22 mouse cellular contexts compared by ENCODE assay signal in genomic region chr19:25611876-25612805, GRCm38 (mm10). TPM values are rescaled to one million over a fixed set of nuclear protein-coding genes. Genes with fewer than 3 reads are reported as not detected.
DNase-seq lines count a peak whose midpoint lies in the region; ATAC-seq lines count a peak whose summit lies in the region.
"Had no signal": no experiment of that assay in that cellular context is flagged by ENCODE, and none has a peak within 500 bp of the region (broad histone marks: within the 10 kb centered on the region; RNA-seq: fewer than 3 reads in every experiment).

No protein-coding gene starts in this region.

- no peak overlapping the region for H3K27ac ChIP-seq in midbrain, embryonic 10.5 days (replicated peaks)
- H3K27ac ChIP-seq in midbrain, embryonic 16.5 days (ENCODE audit: low read length), result no peak overlapping the region
- H3K27ac ChIP-seq in embryonic facial prominence, embryonic 14.5 days (replicated peaks; ENCODE audit: low read depth, low read length), result no peak overlapping the region
- H3K27ac ChIP-seq in forebrain, embryonic 16.5 days (ENCODE audit: low read length), result no peak overlapping the region
- H3K27ac ChIP-seq: hindbrain, embryonic 15.5 days; left cerebral cortex, adult 2 months had no signal

- no peak for ATAC-seq in midbrain, embryonic 16.5 days
- ATAC-seq in embryonic facial prominence, embryonic 14.5 days (ENCODE audit: low read depth), result no peak
- no peak for ATAC-seq in forebrain, embryonic 16.5 days
- ATAC-seq: intestine, embryonic 16.5 days had no signal

- no peak overlapping the region for H3K9ac ChIP-seq in midbrain, embryonic 16.5 days (ENCODE audit: low read depth, low read length)
- H3K9ac ChIP-seq in embryonic facial prominence, embryonic 14.5 days (ENCODE audit: low read depth, low read length), result peak overlapping the region; percentile 62; the same call in 1 of the 2 replicates
- no peak overlapping the region for H3K9ac ChIP-seq in forebrain, embryonic 16.5 days (replicated peaks; ENCODE audit: low read depth, low read length)
- H3K9ac ChIP-seq: hindbrain, embryonic 15.5 days had no signal

- H3K4me1 ChIP-seq in midbrain, embryonic 10.5 days, result peaks cover 50% of the 10 kb centered on the region
- H3K4me1 ChIP-seq in midbrain, embryonic 16.5 days (ENCODE audit: control insufficient read depth, insufficient read depth, low read length), result peaks cover 11% of the 10 kb centered on the region
- peaks cover 10% of the 10 kb centered on the region for H3K4me1 ChIP-seq in embryonic facial prominence, embryonic 14.5 days (ENCODE audit: control insufficient read depth, insufficient read depth, low read length)
- peaks cover 20% of the 10 kb centered on the region for H3K4me1 ChIP-seq in forebrain, embryonic 16.5 days (replicated peaks; ENCODE audit: control insufficient read depth, insufficient read depth, low read length)

- WGBS in midbrain, embryonic 10.5 days, result 1% methylated on average over 16 of the region's 16 CpGs
- 4% methylated on average over 16 of the region's 16 CpGs for WGBS in midbrain, embryonic 16.5 days
- WGBS in embryonic facial prominence, embryonic 14.5 days, result 9% methylated on average over 16 of the region's 16 CpGs
- 7% methylated on average over 16 of the region's 16 CpGs for WGBS in forebrain, embryonic 16.5 days

- peaks cover 100% of the 10 kb centered on the region for H3K27me3 ChIP-seq in midbrain, embryonic 10.5 days (ENCODE audit: low read depth, poor library complexity, severe bottlenecking)
- H3K27me3 ChIP-seq in midbrain, embryonic 16.5 days (ENCODE audit: control insufficient read depth, insufficient read depth, low read depth, low read length), result peaks cover 72% of the 10 kb centered on the region
- peaks cover 99% of the 10 kb centered on the region for H3K27me3 ChIP-seq in embryonic facial prominence, embryonic 14.5 days (replicated peaks; ENCODE audit: control insufficient read depth, insufficient read depth, low read length)
- H3K27me3 ChIP-seq in forebrain, embryonic 16.5 days (replicated peaks; ENCODE audit: control insufficient read depth, insufficient read depth, low read length), result peaks cover 29% of the 10 kb centered on the region

- DNase-seq in embryo, embryonic 10.5 days (ENCODE audit: low spot score), result peak; percentile 56
- DNase-seq in embryo, embryonic 10 days (ENCODE audit: low spot score), result no peak
- DNase-seq in midbrain, embryonic 10.5 days (ENCODE audit: low spot score), result peak; percentile 53
- no peak for DNase-seq in embryonic facial prominence, embryonic 14.5 days (ENCODE audit: low spot score)
- no peak for DNase-seq in gastrocnemius, postnatal 4 days (ENCODE audit: low spot score in 2 of 2)
- no peak for DNase-seq in lung, postnatal 36 days
- DNase-seq: adrenal gland, adult 2 months; cerebellum, adult 9-10 months; gastrocnemius, postnatal 36 days; heart, postnatal 14 days; kidney, postnatal 36 days; left cerebral cortex, postnatal 4 days; lung, adult 18-20 months; lung, postnatal 14 days; right cerebral cortex, postnatal 14 days; thymus, postnatal 4 days had no signal

- no peaks in the 10 kb centered on the region for H3K36me3 ChIP-seq in midbrain, embryonic 10.5 days
- H3K36me3 ChIP-seq in midbrain, embryonic 16.5 days (ENCODE audit: control insufficient read depth, insufficient read depth, low read length), result no peaks in the 10 kb centered on the region
- H3K36me3 ChIP-seq in embryonic facial prominence, embryonic 14.5 days (ENCODE audit: control insufficient read depth, insufficient read depth, low read length), result no peaks in the 10 kb centered on the region
- H3K36me3 ChIP-seq in forebrain, embryonic 16.5 days (ENCODE audit: control insufficient read depth, insufficient read depth), result no peaks in the 10 kb centered on the region
- H3K36me3 ChIP-seq: hindbrain, embryonic 15.5 days had no signal

- H3K4me3 ChIP-seq in midbrain, embryonic 10.5 days, result peak overlapping the region; percentile 16
- H3K4me3 ChIP-seq in midbrain, embryonic 16.5 days (ENCODE audit: low read depth, low read length), result no peak overlapping the region
- peak overlapping the region; percentile 41 for H3K4me3 ChIP-seq in embryonic facial prominence, embryonic 14.5 days (ENCODE audit: low read depth, low read length)
- H3K4me3 ChIP-seq in forebrain, embryonic 16.5 days (replicated peaks; ENCODE audit: low read length), result peak overlapping the region; percentile 17
- H3K4me3 ChIP-seq: left cerebral cortex, adult 2 months had no signal

- H3K4me2 ChIP-seq in midbrain, embryonic 16.5 days (ENCODE audit: low read length), result no peak overlapping the region
- H3K4me2 ChIP-seq in embryonic facial prominence, embryonic 14.5 days (ENCODE audit: low read depth, low read length), result 0 out of 2 replicates have a peak overlapping the region, but pooled peaks have one; percentile 4
- H3K4me2 ChIP-seq in forebrain, embryonic 16.5 days (ENCODE audit: low read length), result peak overlapping the region; percentile 24

- H3K9me3 ChIP-seq in midbrain, embryonic 10.5 days (replicated peaks), result no peaks in the 10 kb centered on the region
- H3K9me3 ChIP-seq in midbrain, embryonic 16.5 days (replicated peaks; ENCODE audit: control insufficient read depth, low read length, poor library complexity, severe bottlenecking), result no peaks in the 10 kb centered on the region
- H3K9me3 ChIP-seq in embryonic facial prominence, embryonic 14.5 days (ENCODE audit: control insufficient read depth, low read length), result no peaks in the 10 kb centered on the region
- H3K9me3 ChIP-seq in forebrain, embryonic 16.5 days (ENCODE audit: control insufficient read depth, low read length), result no peaks in the 10 kb centered on the region
- H3K9me3 ChIP-seq: hindbrain, embryonic 15.5 days had no signal

RNA-seq across cellular contexts. Expression of gene Dmrt3, which starts 2.0 kb away (rescaled TPM):
- 0.39 and 2.1 TPM in 2 replicates for polyA plus RNA-seq in midbrain, embryonic 10.5 days (2016; fragmentation: Nextera tagmentation; extraction: Ambion mirVana)
- not detected in 2 replicates for polyA plus RNA-seq in midbrain, embryonic 16.5 days (2015; fragmentation: Nextera tagmentation; extraction: Ambion mirVana)
- polyA plus RNA-seq in embryonic facial prominence, embryonic 14.5 days (2014; fragmentation: Nextera tagmentation; extraction: Ambion mirVana), result 1.9 and 2.2 TPM in 2 replicates
- 1.7 and 2.6 TPM in 2 replicates for polyA plus RNA-seq in forebrain, embryonic 16.5 days (2015; fragmentation: Nextera tagmentation; extraction: Ambion mirVana)
- not detected for total RNA-seq in gastrocnemius, postnatal 4 days (2021)
- total RNA-seq: adrenal gland, adult 2 months; gastrocnemius, postnatal 36 days; heart, postnatal 14 days had no signal
- polyA plus RNA-seq: adrenal gland, adult 2 months; kidney, embryonic 14.5 days had no signal

Comparison
In these comparisons a context has a peak if more than half of its experiments do, and no peak if none do; other contexts are left out.
1. DNase-seq: peak in embryo, embryonic 10.5 days (single experiment) and midbrain, embryonic 10.5 days (single experiment); none in embryo, embryonic 10 days (single experiment), embryonic facial prominence, embryonic 14.5 days (single experiment), gastrocnemius, postnatal 4 days (0 of 2) and lung, postnatal 36 days (single experiment).